Mouse (Mus musculus): ENCODE measurements around the gene 4933411K16Rik.
A peak's percentile ranks its signal among the peaks of the same experiment; 100 is the strongest.
"Not testable (repeated sequence)": the region's sequence is repeated elsewhere in the genome, so short reads cannot be mapped to it uniquely, and the experiment has no call there.

The 4933411K16Rik gene

GRCm38 (mm10) chr19:42079006-42079405, 27.0 kb downstream of the 4933411K16Rik start:
- no peak for DNase-seq (ENCODE audit: low spot score)

DNA sequence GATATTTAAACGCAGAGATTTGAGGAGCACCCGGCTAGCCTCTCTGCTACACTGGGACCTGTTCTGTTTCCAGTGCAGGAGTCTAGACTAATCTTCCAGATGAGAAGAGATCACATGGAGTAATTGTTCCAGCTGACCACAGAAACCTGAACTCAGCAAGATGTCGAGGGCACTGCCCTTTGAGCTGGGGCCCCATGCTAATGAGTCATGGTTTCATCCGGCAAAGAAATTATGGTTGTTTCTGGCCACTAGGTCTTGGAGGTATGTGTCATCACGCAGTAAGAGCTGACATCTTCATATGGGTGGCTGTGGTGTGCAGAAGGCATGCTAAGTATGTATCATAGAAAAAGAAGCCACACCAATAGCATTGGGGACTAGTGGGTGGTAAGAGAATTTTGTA, 27.9 kb downstream of the 4933411K16Rik start:
- no peak for DNase-seq (ENCODE audit: low spot score)

DNA sequence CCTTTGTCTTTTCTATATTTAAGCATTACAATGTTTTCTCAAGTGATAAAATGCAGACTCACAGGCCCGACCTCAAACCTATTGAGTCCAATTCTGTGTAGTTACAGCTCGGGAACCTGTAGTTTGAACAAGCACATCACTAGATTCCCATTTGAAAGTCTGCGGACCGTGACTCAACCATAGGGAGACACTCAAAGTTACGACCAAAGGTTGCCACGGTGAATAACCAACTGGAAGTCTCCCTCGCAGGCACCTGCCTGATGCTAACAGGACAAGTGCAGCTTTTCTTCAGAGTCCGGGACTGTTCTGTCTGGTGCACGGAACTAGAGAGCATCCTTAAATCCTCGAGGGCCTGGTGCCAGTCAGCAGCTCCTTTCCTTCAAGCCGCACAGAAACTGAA, 28.4 kb downstream of the 4933411K16Rik start:
- DNase-seq (ENCODE audit: low spot score), result no peak

- not testable (repeated sequence) for DNase-seq (ENCODE audit: low spot score)
Measured at GRCm38 (mm10) chr19:42081613-42082012, 29.6 kb downstream of the 4933411K16Rik start.

DNA sequence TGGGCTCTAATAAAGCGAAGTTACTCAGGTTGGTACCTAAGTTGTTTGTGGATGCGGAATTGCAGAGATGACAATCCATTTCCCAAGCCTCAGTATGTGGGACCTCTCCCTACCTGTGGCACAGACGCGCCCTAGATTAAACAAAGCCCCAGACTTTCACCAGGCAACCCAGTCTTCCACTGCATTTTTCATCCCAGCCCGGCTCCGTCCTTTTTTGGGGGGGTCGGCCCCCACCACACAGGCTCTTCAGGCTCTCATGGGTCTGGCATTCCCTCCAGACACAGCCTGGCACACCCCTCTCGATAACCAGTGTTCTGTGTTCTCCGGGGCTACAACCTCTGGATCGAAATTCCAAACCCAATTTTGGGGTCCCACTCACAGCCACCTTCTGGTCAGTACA, 33.6 kb downstream of the 4933411K16Rik start:
- DNase-seq (ENCODE audit: low spot score), result no peak

DNA sequence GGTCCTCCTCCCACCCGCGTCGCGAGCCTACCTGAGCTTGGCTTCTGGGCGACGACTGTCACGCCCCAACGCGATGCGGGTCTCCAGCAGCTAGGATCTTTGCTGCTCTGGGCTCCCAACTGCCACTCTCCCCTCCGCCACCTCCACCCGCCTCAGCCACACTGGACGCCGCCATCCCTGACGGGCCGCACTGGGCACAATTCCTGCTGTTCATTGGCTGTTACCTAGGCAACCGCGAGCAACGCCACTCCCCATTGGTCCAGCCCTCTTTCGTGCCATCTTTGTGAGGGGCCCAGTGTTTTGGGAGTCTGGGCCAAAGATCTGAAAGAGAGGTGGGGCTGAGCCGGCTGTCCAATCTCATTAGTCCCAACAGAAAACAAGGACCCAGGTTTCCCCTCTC, 34.1 kb downstream of the 4933411K16Rik start, which contains the start of gene Morn4:
TSS of gene Morn4 (minus strand) at position 192 of the 400 bp plus-strand sequence.
- DNase-seq (ENCODE audit: low spot score), result peak; percentile 86

GRCm38 (mm10) chr19:42089103-42089747, 37.2 kb downstream of the 4933411K16Rik start:
- peak; percentile 43 for DNase-seq (ENCODE audit: low spot score)

- DNase-seq (ENCODE audit: low spot score), result peak; percentile 100
Measured at GRCm38 (mm10) chr19:42089748-42090595, 37.9 kb downstream of the 4933411K16Rik start, which contains the start of gene Pi4k2a. Gene Pi4k2a, plus strand, starts transcription at chr19:42090470.

DNA sequence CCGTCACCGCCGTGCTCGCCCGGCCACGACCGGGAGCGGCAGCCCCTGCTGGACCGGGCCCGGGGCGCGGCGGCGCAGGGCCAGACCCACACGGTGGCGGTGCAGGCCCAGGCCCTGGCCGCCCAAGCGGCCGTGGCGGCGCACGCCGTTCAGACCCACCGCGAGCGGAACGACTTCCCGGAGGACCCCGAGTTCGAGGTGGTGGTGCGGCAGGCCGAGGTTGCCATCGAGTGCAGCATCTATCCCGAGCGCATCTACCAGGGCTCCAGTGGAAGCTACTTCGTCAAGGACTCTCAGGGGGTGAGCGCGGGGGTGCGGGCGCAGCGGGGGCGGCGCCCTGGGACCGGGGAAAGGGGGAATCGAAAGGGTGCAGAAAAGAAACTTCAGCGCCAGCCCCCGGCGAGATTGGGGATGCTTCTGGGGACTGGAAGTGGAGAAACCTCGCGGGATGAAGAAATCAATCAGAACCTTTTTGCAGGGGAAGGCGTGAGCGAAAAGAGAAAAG, 38.6 kb downstream of the 4933411K16Rik start:
- peak; percentile 23 for DNase-seq (ENCODE audit: low spot score)

DNA sequence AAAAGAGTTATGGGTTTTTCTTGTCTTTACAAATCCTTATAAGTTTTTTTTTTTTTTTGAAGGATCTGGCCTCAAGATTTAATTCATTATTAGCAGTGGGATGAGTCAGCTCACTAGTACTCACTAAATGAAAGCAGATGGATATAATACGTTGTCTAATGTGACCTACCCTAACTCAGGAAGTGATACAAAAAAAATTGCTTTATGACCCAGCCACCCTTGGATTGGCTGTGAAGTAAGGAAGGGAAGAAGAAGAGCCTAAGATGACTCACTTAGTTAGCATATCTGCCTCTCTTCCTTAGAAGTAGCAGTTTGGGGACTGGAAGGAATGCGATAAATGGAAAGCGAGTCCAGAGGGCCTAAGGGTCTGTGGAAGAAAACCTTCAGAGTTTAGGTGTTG, 47.4 kb downstream of the 4933411K16Rik start:
- DNase-seq (ENCODE audit: low spot score), result no peak

Measured in ovary, adult 18-20 months (tissue).